Mouse (Mus musculus) thymus, postnatal 4 days (tissue): ENCODE results near the gene Gm20388.
"Not testable (repeated sequence)": the region's sequence is repeated elsewhere in the genome, so short reads cannot be mapped to it uniquely, and the experiment has no call there.

Experiments used
- DNase-seq: peaks from one replicate; pipeline ENCODE4 v3.0.0; 2021

The Gm20388 gene

DNA sequence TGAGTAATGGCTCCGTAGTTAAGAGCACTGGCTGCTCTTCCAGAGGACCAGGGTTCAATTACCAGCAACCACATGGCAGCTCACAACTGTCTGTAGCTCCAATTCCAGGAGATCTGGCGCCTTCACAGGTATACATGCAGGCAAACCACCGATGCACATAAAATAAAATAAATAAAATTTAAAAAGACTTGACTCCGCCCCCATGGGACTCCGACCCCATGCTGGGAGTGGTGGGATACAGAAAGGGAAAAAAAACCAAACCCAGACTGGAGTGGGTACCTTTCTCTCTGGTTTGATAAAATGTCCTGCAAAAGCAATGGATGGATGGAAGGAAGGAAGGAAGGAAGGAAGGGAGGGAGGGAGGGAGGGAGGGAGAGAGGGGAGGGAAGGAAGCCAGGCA lies 409.5 kb downstream of the Gm20388 start:
- no peak for DNase-seq

DNA sequence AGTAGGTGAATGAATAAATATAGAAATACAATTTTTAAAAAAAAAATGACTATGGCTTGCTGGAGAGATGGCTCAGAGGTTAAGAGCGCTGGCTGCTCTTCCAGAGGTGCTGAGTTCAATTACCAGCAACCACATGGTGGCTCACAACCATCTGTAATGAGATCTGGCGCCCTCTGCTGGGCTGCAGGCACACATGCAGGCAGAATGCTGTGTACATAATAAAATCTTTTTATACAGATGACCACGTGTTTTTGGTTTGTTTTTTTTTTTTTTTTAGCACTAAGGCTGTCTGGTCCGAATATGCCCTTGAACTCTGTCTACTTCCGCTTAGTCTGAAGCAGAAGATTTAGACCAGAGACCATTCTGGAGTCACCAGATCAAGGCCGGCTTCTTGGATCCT lies 411.1 kb downstream of the Gm20388 start:
- peak; percentile 84 for DNase-seq

DNA sequence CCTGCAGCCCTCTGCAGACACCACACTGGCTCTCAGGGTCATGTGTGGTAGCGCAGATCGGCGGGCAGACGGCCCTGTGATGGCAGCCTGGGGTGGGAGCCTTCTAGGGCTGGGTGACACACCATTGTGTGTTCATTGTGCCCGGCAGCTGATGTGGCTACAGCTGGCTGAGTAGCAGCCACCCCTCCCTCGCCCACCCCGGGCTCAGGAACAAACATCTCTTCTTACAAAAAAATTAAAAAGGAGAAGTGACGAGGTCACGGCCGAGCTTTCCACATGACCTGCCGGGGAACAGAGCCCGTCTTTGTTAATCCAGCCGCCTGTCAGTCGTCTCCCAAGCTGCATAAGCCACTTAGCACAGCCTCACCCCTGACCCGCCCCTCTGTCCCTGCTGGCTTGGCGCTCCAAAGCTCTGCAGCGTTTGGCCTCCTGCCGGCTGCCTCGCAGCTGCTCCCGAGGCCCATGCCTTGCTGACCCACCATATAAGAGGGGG lies 412.4 kb downstream of the Gm20388 start:
- DNase-seq = no peak

- DNase-seq = no peak
Observed at GRCm38 (mm10) chr8:120324555-120324954, 413.9 kb downstream of the Gm20388 start.

GRCm38 (mm10) chr8:120325172-120325767 lies 414.6 kb downstream of the Gm20388 start:
- DNase-seq = no peak

DNA sequence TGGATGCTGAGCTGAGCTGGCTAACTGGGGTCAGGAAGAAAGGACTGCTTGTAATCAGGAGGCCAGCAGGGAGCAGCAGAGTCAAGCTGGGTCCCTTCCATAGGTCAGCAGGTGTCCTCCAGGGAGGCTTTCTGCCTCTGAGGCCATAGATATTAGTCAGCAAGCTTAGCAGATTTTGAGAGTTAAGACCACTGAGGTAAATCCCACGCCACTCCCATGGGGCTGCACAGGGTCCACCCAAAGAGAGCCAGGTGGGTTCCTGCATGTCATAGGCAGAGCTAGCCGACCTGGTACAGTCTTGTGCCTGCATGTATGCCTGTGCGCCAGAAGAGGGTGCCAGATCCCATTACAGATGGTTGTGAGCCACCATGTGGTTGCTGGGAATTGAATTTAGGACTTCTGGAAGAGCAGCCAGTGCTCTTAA lies 416.5 kb downstream of the Gm20388 start:
- peak; percentile 64 for DNase-seq

- no peak for DNase-seq
Observed at GRCm38 (mm10) chr8:120328361-120329022, 417.9 kb downstream of the Gm20388 start.

DNA sequence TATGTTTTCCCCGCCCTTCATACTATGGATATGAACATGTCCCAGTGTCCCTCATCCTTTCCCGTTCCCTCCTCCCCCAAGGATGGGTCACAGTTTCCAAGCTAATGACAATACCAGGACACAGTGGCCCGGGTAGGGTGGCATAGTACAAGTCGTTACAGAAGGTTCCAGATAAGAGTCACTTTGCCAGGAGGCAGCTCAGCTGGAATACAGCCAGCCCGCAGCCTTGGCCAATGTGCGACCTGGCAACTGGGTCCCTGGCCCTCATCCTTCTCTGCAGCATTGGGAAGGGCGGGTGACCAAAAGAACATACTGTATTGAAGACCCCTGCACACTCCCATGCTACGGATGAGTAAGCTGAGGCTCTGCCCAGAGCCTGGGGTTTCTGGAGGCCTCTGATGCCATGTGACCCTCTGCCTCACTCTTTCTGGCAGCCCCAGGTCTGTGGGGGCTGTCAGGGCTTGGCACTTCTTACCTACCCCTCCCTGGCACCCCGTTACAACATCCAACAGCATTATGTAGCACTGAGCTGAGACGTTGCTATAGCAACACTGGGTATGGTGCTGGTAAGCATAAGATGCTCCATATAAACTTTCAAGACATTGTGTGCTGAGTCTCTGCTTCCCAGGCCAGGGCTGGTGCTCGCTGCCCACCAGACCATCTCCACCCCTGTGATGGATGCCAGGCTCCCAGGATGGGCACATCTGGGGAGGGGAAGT lies 418.5 kb downstream of the Gm20388 start:
- DNase-seq = no peak

DNA sequence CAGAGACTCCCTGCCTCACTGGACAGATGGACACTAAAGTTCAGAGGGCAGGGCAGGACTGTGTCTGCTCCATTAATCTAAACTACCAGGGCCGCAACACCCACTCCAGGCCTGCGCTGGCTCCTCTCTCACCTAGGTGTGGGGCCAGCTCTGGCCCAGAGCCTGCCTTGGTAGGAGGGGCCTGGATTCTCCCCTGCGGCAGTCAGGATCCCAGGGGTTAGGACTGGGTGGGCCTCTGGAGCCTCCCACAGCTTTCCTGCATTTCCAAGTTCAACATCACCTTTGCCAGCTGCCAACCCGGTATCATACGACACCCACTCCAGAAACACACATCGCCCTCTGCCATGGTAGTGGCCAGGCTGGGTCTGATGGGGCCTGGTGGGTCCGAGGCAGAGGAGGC lies 420.4 kb downstream of the Gm20388 start:
- DNase-seq = no peak

- peak; percentile 73 for DNase-seq
Observed at GRCm38 (mm10) chr8:120332379-120333229, 422.0 kb downstream of the Gm20388 start.

GRCm38 (mm10) chr8:120333681-120334080 lies 423.0 kb downstream of the Gm20388 start:
- no peak for DNase-seq

- not testable (repeated sequence) for DNase-seq
Observed at GRCm38 (mm10) chr8:120334261-120334660, 423.6 kb downstream of the Gm20388 start.

- DNase-seq = peak; percentile 55
Observed at GRCm38 (mm10) chr8:120334878-120335261, 424.2 kb downstream of the Gm20388 start.

- DNase-seq = no peak
Observed at GRCm38 (mm10) chr8:120335262-120336086, 424.8 kb downstream of the Gm20388 start.

DNA sequence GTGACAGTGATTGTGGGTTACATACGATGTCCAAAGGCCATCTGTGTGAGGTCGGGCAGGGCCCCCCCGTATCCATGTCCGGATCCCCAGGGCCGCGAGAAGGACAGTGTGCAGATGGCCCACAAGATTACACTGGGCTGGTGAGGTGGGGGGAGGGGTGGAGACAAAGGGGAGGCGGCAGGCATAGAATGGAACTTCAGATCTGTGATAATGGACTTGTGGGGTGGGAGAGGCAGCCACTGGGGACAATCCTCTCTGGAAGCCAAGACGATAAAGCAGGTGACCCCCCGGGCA lies 425.4 kb downstream of the Gm20388 start:
- DNase-seq = no peak

GRCm38 (mm10) chr8:120336909-120337555 lies 426.4 kb downstream of the Gm20388 start:
- peak; percentile 54 for DNase-seq

DNA sequence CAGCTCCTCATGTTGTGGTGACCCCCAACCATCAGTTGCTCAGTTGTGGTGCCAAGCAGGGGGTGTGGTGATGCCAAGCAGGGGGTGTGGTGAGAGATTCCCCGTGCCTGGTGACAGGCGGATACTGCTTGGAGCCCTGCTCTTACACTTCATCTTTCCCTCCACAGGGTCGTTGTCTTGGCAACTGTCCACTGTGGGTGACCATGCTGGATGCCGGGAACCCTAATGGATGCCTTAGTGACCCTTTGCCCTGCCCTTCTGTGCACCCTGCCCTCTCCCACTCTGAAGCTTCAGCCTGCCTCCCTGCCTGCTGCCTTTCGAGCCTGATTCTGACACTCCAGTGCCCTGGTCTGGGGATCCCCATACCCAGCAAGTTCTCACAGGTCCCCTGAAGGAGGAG lies 427.0 kb downstream of the Gm20388 start:
- DNase-seq = no peak

DNA sequence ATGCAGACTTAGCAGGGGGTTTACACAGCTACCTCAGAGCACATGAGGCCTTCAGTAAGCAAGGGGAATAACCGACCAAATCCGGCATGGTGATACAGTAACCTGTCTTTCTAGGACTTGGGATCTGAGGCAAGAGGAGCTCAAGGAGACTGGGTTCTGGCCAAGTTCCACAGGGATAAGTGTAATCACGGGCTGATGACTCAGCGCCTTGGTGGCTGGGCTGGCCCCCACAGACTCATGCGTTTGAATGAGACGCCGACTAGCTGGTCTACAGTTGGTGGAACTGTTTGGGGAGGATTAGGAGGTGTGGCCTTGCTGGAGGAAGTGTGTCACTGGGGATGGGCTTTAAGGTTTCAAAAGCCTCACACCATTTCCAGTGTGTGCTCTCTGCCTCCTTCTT lies 428.0 kb downstream of the Gm20388 start:
- DNase-seq = no peak

DNA sequence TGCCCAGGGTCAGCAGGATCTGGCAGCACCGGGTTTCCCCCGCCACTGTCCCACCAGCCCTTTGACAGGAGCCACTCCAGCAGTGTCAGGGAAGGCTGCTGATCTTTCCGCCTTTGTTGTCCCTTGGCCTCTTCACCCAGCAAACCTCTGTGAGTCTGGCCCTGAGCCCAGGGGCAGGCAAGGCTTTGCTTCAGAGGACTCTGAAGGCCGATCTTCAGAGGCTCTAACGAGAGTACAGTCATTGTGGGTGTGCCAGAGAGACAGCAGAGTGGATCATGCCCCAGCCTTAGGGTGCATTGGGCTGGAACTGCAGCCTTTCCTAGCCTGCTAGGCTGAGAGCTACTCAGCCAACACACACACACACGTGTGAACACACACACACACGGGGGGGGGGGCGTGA lies 429.1 kb downstream of the Gm20388 start:
- DNase-seq = no peak

DNA sequence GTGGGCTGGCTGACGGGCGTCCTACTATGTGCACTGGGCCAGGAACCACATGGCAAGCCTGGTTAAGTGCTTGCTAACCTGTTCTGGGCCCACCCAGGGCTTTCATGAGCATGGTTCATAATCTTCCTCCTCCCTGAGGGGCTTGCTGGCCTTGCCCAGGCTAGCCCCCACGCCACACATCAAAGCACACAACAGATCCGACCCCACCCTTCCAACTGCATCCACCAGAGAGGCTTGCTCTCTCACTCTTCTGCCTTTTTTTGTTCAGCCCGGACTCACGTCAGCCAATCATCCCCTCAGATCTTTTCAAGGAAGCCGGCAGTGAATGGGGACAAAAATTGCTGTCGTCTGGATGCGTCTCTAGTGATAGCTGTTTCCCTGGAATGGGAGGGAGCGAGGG lies 430.5 kb downstream of the Gm20388 start:
- DNase-seq = no peak

GRCm38 (mm10) chr8:120342847-120343548 lies 432.4 kb downstream of the Gm20388 start:
- DNase-seq = no peak
